In the genomic region with DNA sequence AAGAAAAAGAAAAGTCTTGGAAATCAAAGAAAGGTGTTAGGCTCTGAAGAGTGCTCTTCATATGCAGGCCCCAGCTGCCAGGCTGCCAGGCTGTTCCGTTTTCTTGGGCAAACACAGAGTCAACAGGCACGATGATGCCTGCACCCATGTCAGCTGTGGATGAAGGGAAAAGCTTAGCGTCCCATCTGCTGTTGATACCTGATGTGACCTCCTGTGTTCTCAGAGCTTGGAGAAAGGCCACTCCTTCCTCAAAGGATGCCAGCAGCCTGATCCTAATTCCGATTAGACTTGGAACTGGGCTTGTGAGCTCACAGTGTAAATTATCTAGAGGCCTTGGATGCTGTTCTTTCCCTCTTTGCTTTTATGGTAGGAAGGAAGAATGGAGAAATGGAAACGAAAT, we compare ENCODE assay signal across 13 mouse cellular contexts. TPM values are rescaled to one million over a fixed set of nuclear protein-coding genes. Genes with fewer than 3 reads are reported as not detected.
DNase-seq lines count a peak whose midpoint lies in the region; ATAC-seq and TF ChIP-seq lines count a peak whose summit lies in the region.
"Had no signal": no experiment of that assay in that cellular context is flagged by ENCODE, and none has a peak within 500 bp of the region (broad histone marks: within the 10 kb centered on the region; RNA-seq: fewer than 3 reads in every experiment).

No protein-coding gene starts in this region.

- H3K27me3 ChIP-seq in forebrain, embryonic 16.5 days (replicated peaks; ENCODE audit: control insufficient read depth, insufficient read depth, low read length): no peaks in the 10 kb centered on the region
- H3K27me3 ChIP-seq: heart, embryonic 13.5 days; limb, embryonic 12.5 days had no signal

- ATAC-seq in forebrain, embryonic 16.5 days: no peak

- TF ChIP-seq POLR2A in brain, embryonic 14.5 days (IDR thresholded peaks at IDR 0.05; ENCODE audit: borderline replicate concordance, extremely low read depth, insufficient read depth, insufficient read length, poor library complexity, severe bottlenecking): no peak

- H3K9me3 ChIP-seq in forebrain, embryonic 16.5 days (ENCODE audit: control insufficient read depth, low read length): no peaks in the 10 kb centered on the region
- H3K9me3 ChIP-seq: heart, embryonic 13.5 days; limb, embryonic 12.5 days; megakaryocyte, embryonic 14.5 days had no signal

- no peak overlapping the region for H3K4me3 ChIP-seq in layer of hippocampus, adult 2 months
- H3K4me3 ChIP-seq in forebrain, embryonic 16.5 days (replicated peaks; ENCODE audit: low read length): no peak overlapping the region
- H3K4me3 ChIP-seq: heart, embryonic 13.5 days; limb, embryonic 12.5 days; megakaryocyte, embryonic 14.5 days had no signal

- WGBS in forebrain, embryonic 16.5 days: 21% methylated on average over 5 of the region's 5 CpGs

- DNase-seq in layer of hippocampus, adult 2 months (ENCODE audit: low spot score in 2 of 2): no peak
- DNase-seq in layer of hippocampus, adult 9-11 months: no peak
- DNase-seq in brain, embryonic 14.5 days (ENCODE audit: low read depth): peak; percentile 84
- DNase-seq in retina, adult 2 months (ENCODE audit: low read depth, low spot score): peak; percentile 29
- no peak for DNase-seq in lung, postnatal 25 days (ENCODE audit: low spot score)
- no peak for DNase-seq in lung, adult 18-20 months
- DNase-seq: gastrocnemius, postnatal 14 days; lung, adult 2 months had no signal

- no peak overlapping the region for H3K4me2 ChIP-seq in forebrain, embryonic 16.5 days (ENCODE audit: low read length)
- H3K4me2 ChIP-seq: heart, embryonic 13.5 days; limb, embryonic 12.5 days had no signal

- no peak for TF ChIP-seq CTCF in layer of hippocampus, adult 2 months (conservative IDR thresholded peaks at IDR 0.05)
- TF ChIP-seq CTCF in brain, embryonic 14.5 days (IDR thresholded peaks at IDR 0.05; ENCODE audit: borderline replicate concordance, extremely low read depth, insufficient read depth, insufficient read length): no peak

- no peaks in the 10 kb centered on the region for H3K36me3 ChIP-seq in forebrain, embryonic 16.5 days (ENCODE audit: control insufficient read depth, insufficient read depth)

- peak overlapping the region; percentile 56; the same call in 1 of the 2 replicates for H3K27ac ChIP-seq in layer of hippocampus, adult 2 months
- peak overlapping the region; percentile 88 for H3K27ac ChIP-seq in forebrain, embryonic 16.5 days (ENCODE audit: low read length)
- H3K27ac ChIP-seq: heart, embryonic 13.5 days; limb, embryonic 12.5 days had no signal

- no peak overlapping the region for H3K9ac ChIP-seq in forebrain, embryonic 16.5 days (replicated peaks; ENCODE audit: low read depth, low read length)
- H3K9ac ChIP-seq: heart, embryonic 13.5 days; limb, embryonic 12.5 days had no signal

- H3K4me1 ChIP-seq in forebrain, embryonic 16.5 days (replicated peaks; ENCODE audit: control insufficient read depth, insufficient read depth, low read length): peaks cover 83% of the 10 kb centered on the region

RNA-seq across cellular contexts. Expression of a gene that starts 51.6 kb away (rescaled TPM):
- 10 to 100 TPM; 24.6 to 28.8 TPM for total RNA-seq in layer of hippocampus, adult 2 months (2021)
- polyA plus RNA-seq in brain, embryonic 14.5 days (2012; rRNA removed): 17.4 and 23.4 TPM in 2 replicates
- polyA plus RNA-seq in forebrain, embryonic 16.5 days (2015; fragmentation: Nextera tagmentation; extraction: Ambion mirVana): 18.6 and 19.7 TPM in 2 replicates

RNA-seq across cellular contexts. Expression of a gene that starts 58.0 kb away (rescaled TPM):
- not detected for total RNA-seq in layer of hippocampus, adult 2 months (2021)
- polyA plus RNA-seq in brain, embryonic 14.5 days (2012; rRNA removed): 0.08 and 0.19 TPM in 2 replicates
- 0.11 TPM in 1 of 2 replicates, not detected in the other for polyA plus RNA-seq in forebrain, embryonic 16.5 days (2015; fragmentation: Nextera tagmentation; extraction: Ambion mirVana)
- total RNA-seq: gastrocnemius, postnatal 14 days; layer of hippocampus, postnatal 14 days had no signal

Comparison
In these comparisons a context has a peak if more than half of its experiments do, and no peak if none do; other contexts are left out.
1. DNase-seq: peak in brain, embryonic 14.5 days (single experiment) and retina, adult 2 months (single experiment); none in layer of hippocampus, adult 2 months (0 of 2), layer of hippocampus, adult 9-11 months (single experiment), lung, postnatal 25 days (single experiment) and lung, adult 18-20 months (0 of 2).